Mouse (Mus musculus): ENCODE data around the gene Arhgap19.

- TF ChIP-seq CTCF (IDR thresholded peaks at IDR 0.05; ENCODE audit: low read depth) (no peak), EP300 (IDR thresholded peaks at IDR 0.05; ENCODE audit: low read depth) (peak; percentile 95)
Measured at GRCm38 (mm10) chr19:41837194-41837916, 35.5 kb upstream of the Arhgap19 start.
